Mouse (Mus musculus): ENCODE data around the gene Ift122. TPM values are rescaled to one million over a fixed set of nuclear protein-coding genes. Genes with fewer than 3 reads are reported as not detected.

Gene Ift122
- polyA plus RNA-seq, 1 experiment = 3.0 TPM

DNA sequence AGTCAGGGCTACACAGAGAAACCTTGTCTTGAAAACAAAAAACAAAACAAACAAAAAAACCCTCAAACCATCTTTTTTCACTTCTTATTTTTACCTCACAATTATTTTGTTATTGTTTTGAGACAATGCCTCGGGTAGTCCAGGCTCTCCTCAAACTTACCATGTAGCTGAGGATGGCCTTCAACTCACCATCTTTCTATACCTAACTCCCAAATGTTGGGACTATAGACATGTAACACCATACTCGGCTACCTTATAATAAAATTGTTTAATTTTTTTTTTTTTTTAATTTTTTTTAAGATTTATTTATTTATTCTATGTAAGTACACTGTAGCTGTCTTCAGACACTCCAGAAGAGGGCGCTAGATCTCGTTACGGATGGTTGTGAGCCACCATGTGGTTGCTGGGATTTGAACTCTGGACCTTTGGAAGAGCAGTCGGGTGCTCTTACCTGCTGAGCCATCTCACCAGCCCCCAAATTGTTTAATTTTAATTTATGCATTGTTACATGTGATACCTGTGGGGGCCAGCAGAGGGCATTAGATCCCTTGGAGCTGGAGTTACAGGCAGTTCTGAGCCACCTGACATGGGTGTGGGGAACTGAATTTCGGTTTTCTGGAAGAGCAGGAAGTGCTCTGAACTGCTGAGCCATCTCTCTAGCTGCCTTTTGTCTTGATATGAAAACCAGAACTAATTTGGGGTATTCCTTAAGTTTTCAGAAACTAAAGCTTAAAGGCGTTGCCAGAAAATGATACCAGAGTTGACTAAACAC lies 6.4 kb upstream of the Ift122 start:
- H3K36me3 ChIP-seq (ENCODE audit: control insufficient read depth, insufficient read depth, low read length) = peaks cover 6% of the 10 kb centered on the region; the same call in 1 of the 2 replicates
- 25% methylated on average over 8 of the region's 8 CpGs for WGBS
- TF ChIP-seq POLR2A (IDR thresholded peaks at IDR 0.05; ENCODE audit: low read depth, low read length) (no peak), CTCF (IDR thresholded peaks at IDR 0.05; ENCODE audit: extremely low read depth, insufficient read length, insufficient replicate concordance, low read depth, low read length) (peak; percentile 62; the same call in 1 of the 2 replicates)
- no peak overlapping the region for H3K4me3 ChIP-seq (ENCODE audit: low read depth, low read length)
- no peak overlapping the region for H3K27ac ChIP-seq (ENCODE audit: insufficient read depth, low read depth, low read length)
- no peaks in the 10 kb centered on the region for H3K4me1 ChIP-seq (ENCODE audit: control insufficient read depth, insufficient read depth, insufficient read length, low read length)
- no peaks in the 10 kb centered on the region for H3K27me3 ChIP-seq (ENCODE audit: control insufficient read depth, insufficient read depth, low read length)

DNA sequence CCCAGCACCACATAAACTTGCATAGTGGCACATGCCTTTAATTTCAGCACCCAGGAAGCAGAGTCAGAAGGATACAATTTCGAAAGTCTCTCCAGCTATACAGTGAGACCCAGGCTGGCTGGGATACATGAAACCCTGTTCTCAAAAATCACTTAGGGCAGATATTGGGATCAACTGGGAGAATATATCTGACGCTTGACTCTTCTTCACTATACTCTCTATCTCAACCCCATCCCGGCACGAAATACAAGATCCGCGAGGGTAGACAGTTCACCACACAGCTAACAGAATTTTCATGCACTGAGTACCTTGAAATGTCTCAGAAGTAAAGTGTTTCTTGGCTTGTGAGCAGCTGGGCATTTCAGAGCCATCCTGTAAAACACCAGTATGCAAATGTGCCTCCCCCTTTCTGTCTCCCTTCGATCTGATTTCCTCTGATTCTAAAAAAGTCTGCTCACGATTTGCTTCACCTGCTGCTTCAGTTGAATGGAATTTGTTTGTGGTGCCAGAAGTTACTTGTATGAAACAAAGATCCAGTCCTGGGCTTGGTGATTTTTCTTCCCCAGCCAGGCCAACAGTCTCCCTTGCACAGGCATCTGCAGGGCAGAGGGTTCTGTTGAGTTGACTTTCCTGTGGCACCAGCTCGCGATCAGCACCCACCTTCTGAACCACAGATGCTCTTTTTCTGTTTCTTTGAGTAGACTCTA lies 4.5 kb upstream of the Ift122 start:
- Histone ChIP-seq H3K27me3 (ENCODE audit: control insufficient read depth, insufficient read depth, low read length) (no peaks in the 10 kb centered on the region), H3K4me3 (ENCODE audit: low read depth, low read length) (no peak overlapping the region), H3K36me3 (ENCODE audit: control insufficient read depth, insufficient read depth, low read length) (peaks cover 3% of the 10 kb centered on the region; the same call in 1 of the 2 replicates), H3K4me1 (ENCODE audit: control insufficient read depth, insufficient read depth, insufficient read length, low read length) (0 out of 2 replicates have a peak, but pooled peaks cover 2% of the 10 kb centered on the region), H3K27ac (ENCODE audit: insufficient read depth, low read depth, low read length) (peak overlapping the region; percentile 21)
- WGBS = 92% methylated on average over 10 of the region's 10 CpGs
- TF ChIP-seq POLR2A (IDR thresholded peaks at IDR 0.05; ENCODE audit: low read depth, low read length) (no peak), CTCF (IDR thresholded peaks at IDR 0.05; ENCODE audit: extremely low read depth, insufficient read length, insufficient replicate concordance, low read depth, low read length) (no peak)

- 5% methylated on average over 20 of the region's 20 CpGs for WGBS
- peaks cover 3% of the 10 kb centered on the region; the same call in 1 of the 2 replicates for H3K36me3 ChIP-seq (ENCODE audit: control insufficient read depth, insufficient read depth, low read length)
- H3K27ac ChIP-seq (ENCODE audit: insufficient read depth, low read depth, low read length) = peak overlapping the region; percentile 48
- 0 out of 2 replicates have a peak, but pooled peaks cover 2% of the 10 kb centered on the region for H3K4me1 ChIP-seq (ENCODE audit: control insufficient read depth, insufficient read depth, insufficient read length, low read length)
- TF ChIP-seq POLR2A (IDR thresholded peaks at IDR 0.05; ENCODE audit: low read depth, low read length) = no peak
- TF ChIP-seq CTCF (IDR thresholded peaks at IDR 0.05; ENCODE audit: extremely low read depth, insufficient read length, insufficient replicate concordance, low read depth, low read length) = no peak
- H3K4me3 ChIP-seq (ENCODE audit: low read depth, low read length) = peak overlapping the region; percentile 71
- no peaks in the 10 kb centered on the region for H3K27me3 ChIP-seq (ENCODE audit: control insufficient read depth, insufficient read depth, low read length)
Observed at GRCm38 (mm10) chr6:115852446-115853090, 702 bp upstream of the Ift122 start.

DNA sequence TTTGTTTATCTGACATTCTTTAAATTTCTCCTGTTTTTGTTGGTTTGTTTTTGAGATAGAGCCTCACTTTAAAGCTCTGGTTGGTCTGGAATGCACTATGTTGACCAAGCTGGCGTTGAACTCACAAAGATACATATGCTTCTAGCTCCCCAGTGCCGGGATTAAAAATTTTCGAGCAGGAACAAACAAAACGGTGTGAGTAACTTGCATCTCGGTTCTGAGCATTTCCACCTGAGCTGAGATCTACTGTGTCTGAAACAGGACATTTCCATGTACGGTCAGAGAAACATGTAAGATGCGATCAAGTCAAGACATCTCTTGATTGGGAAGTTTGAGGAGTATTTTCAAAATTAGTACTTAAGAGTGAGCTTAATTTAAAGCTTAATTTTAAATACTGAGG lies 715 bp downstream of the Ift122 start:
- Histone ChIP-seq H3K27me3 (ENCODE audit: control insufficient read depth, insufficient read depth, low read length) (no peaks in the 10 kb centered on the region), H3K36me3 (ENCODE audit: control insufficient read depth, insufficient read depth, low read length) (peaks cover 2% of the 10 kb centered on the region; the same call in 1 of the 2 replicates), H3K4me3 (ENCODE audit: low read depth, low read length) (no peak overlapping the region), H3K4me1 (ENCODE audit: control insufficient read depth, insufficient read depth, insufficient read length, low read length) (0 out of 2 replicates have a peak, but pooled peaks cover 2% of the 10 kb centered on the region), H3K27ac (ENCODE audit: insufficient read depth, low read depth, low read length) (peak overlapping the region; percentile 31; the same call in 1 of the 2 replicates)
- WGBS = 46% methylated on average over 7 of the region's 7 CpGs
- TF ChIP-seq CTCF (IDR thresholded peaks at IDR 0.05; ENCODE audit: extremely low read depth, insufficient read length, insufficient replicate concordance, low read depth, low read length) (no peak), POLR2A (IDR thresholded peaks at IDR 0.05; ENCODE audit: low read depth, low read length) (no peak)

GRCm38 (mm10) chr6:115854432-115854831 lies 1.2 kb downstream of the Ift122 start:
- H3K4me3 ChIP-seq (ENCODE audit: low read depth, low read length) = no peak overlapping the region
- TF ChIP-seq POLR2A (IDR thresholded peaks at IDR 0.05; ENCODE audit: low read depth, low read length) = no peak
- no peak for TF ChIP-seq CTCF (IDR thresholded peaks at IDR 0.05; ENCODE audit: extremely low read depth, insufficient read length, insufficient replicate concordance, low read depth, low read length)
- 76% methylated on average over 2 of the region's 2 CpGs for WGBS
- H3K27me3 ChIP-seq (ENCODE audit: control insufficient read depth, insufficient read depth, low read length) = no peaks in the 10 kb centered on the region
- H3K36me3 ChIP-seq (ENCODE audit: control insufficient read depth, insufficient read depth, low read length) = no peaks in the 10 kb centered on the region
- H3K27ac ChIP-seq (ENCODE audit: insufficient read depth, low read depth, low read length) = no peak overlapping the region
- H3K4me1 ChIP-seq (ENCODE audit: control insufficient read depth, insufficient read depth, insufficient read length, low read length) = peaks cover 2% of the 10 kb centered on the region; the same call in 1 of the 2 replicates

DNA sequence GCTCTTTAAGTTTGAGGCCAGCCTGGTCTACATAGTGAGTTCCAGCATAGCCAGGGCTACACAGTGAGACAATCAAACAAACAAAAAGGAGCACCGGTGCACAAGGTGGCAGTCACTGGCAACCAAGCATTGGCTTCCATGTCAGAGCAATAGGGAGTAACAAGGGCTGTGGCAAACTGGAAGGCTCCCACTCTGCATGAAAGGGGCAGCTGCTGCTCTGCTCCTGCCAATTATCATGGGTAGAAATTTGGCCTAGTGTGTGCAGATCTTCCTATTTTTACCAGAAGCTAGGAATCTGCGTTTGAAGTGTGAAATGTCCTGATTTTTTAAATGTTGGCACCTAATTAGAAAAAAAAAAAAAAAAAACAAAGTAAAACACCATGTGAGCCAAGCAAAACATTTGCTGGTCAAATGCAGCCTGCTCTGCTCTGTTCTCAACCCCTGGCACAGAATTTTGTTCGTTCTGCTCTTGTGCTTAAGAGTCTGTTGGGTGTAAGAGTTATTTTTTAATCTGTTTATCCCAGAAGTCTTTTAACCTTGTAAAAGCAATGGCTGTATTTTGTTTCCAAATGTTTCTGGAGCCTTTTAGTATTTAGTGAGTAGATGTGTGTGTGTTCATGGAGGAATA lies 2.6 kb downstream of the Ift122 start:
- H3K27ac ChIP-seq (ENCODE audit: insufficient read depth, low read depth, low read length) = no peak overlapping the region

More for the DNA sequence above, 2.6 kb downstream of the Ift122 start:
- WGBS = 82% methylated on average over 3 of the region's 3 CpGs
- Histone ChIP-seq H3K36me3 (ENCODE audit: control insufficient read depth, insufficient read depth, low read length) (no peaks in the 10 kb centered on the region), H3K27me3 (ENCODE audit: control insufficient read depth, insufficient read depth, low read length) (no peaks in the 10 kb centered on the region), H3K4me3 (ENCODE audit: low read depth, low read length) (no peak overlapping the region), H3K4me1 (ENCODE audit: control insufficient read depth, insufficient read depth, insufficient read length, low read length) (peaks cover 2% of the 10 kb centered on the region; the same call in 1 of the 2 replicates)
- TF ChIP-seq CTCF (IDR thresholded peaks at IDR 0.05; ENCODE audit: extremely low read depth, insufficient read length, insufficient replicate concordance, low read depth, low read length) = no peak
- TF ChIP-seq POLR2A (IDR thresholded peaks at IDR 0.05; ENCODE audit: low read depth, low read length) = no peak

All from small intestine, adult 2 months (tissue).